Mouse (Mus musculus): ENCODE data around the gene Traf3.

The Traf3 gene

DNA sequence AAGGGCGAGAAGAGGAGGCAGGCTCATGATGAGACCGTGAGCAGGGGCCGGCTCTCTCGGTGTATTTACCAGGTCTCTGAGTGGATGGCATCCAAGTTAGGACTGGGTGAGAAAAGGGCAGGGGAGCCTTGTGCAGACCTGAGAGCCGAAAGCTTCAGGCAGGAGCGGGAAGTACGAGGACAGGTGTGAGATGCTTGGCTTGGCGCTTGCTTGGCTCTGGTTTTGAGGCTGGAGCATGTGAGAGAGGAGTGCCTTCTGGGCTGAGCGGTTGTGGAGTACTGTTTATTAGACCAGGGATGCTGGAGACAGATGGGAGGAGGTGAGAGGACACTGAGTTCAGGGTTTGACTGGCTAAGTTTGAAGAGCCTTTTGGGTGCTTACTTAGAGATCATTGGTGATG lies 27.2 kb downstream of the Traf3 start:
- in situ Hi-C loops (cut with MboI, MseI), result no loop called here

DNA sequence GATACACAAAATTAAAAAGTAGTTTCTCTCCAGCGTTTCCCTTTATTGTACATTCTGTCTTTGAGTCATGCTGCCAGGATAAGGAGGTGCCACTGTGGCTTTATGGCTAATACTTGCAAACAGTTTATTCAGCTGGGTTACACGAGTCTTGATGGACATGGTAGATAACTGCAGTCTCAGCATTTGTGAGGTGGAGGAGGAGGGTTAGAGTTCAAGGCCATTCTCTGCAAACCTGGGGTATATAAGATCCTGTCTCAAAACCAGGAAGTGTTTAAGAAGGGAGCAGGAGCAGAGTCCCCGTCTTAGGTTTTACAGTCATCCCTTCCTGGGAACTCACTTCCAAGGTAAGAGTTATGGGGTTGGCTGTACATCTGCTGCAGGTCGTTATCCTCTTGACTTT lies 30.4 kb downstream of the Traf3 start:
- in situ Hi-C loops (cut with MboI, MseI), result no loop called here

DNA sequence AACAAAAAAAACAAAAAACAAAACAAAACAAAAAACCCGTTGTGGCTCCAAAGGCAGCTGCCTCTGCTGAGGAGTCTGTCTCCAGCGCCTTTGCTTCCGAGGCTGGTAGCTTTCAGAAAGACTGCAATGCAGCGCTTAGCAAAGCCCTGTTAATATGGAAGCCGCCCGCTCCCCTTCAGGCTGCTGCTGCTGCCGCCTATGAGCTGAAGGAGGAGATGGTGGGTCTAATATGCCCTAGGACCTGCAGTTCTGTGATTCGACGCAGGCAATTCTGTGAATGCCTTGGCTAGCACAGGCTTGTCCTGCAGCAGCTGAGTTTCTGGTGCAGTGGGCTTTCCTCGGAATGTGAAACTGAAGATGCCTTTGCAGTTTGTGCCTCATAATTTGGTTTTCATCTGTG lies 36.9 kb downstream of the Traf3 start:
- in situ Hi-C loops (cut with MboI, MseI), result no loop called here

DNA sequence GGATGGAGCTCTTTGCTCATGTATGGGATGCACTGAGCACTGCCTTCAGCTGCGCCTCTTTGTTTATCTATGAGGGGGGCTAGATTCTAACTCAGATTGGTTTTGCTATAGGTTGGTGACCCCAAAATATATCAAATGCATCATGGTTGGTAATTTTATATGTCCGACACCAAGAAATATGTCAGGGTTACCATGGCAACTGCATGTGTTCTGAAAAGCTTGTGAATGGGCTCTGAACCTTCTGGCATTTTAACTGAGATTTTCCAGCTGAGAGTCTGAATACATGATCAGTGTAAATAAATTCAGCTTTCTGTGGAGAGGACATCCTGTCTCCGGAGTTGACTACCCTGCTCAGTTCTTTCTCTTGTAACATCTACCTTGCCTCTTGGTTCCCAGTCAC lies 37.8 kb downstream of the Traf3 start:
- in situ Hi-C loops (cut with MboI, MseI), result no loop called here

DNA sequence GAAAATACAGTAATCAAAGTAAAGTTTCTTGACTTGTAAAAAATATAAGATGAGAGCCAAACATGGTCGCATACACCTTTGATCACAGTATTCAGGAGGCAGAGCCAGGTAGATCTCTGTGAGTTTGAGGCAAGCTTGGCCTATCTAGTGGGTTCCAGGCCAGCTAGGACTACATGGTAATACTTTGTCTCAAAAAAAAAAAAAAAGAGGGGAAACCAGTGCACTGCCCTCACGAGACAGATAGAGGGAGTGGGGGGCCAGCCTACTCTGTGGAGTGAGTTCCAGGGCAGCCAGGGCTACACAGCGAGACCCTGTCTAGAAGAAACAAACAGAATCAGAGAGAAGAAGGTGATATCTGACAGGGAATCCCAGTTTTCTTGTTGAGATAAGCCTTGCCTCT lies 41.5 kb downstream of the Traf3 start:
- in situ Hi-C loops (cut with MboI, MseI), result no loop called here

DNA sequence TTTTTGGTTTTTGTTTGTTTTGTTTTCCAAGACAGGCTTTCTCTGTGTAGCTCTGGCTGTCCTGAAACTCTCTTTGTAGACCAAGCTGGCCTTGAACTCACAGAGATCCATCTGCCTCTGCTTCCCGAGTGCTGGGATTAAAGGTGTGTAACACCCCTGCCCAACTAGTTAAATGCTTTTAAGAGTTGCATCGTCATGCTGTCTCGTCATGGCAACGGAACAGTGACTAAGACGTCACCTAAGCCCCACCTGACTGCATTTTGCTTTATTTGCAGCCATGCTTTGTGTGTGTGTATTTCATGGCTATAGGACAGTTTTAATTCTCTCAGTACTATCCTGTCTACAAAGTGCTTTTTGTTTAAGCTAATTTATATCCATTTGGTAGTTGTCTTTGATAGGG lies 45.6 kb downstream of the Traf3 start:
- in situ Hi-C loops (cut with MboI, MseI), result no loop called here

DNA sequence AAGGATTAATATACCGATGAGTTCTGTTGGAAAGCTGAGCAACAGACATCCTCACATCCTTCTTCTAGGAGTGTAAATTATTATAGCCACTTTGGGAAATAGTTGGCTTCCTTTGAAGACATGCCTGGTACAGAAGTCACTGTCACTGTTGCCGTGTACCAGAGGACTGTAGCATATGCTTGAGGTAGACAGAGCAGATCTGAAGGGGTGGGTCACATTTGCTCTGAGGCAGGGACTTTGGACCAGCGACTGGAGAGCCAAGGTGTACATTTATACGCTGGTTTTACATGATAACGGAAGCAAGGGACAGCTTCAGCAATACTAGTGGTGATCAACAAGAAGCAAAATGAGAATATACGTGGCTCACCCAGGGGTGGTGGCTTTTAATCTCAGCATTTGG lies 52.7 kb downstream of the Traf3 start:
- in situ Hi-C loops (cut with MboI, MseI), result no loop called here

DNA sequence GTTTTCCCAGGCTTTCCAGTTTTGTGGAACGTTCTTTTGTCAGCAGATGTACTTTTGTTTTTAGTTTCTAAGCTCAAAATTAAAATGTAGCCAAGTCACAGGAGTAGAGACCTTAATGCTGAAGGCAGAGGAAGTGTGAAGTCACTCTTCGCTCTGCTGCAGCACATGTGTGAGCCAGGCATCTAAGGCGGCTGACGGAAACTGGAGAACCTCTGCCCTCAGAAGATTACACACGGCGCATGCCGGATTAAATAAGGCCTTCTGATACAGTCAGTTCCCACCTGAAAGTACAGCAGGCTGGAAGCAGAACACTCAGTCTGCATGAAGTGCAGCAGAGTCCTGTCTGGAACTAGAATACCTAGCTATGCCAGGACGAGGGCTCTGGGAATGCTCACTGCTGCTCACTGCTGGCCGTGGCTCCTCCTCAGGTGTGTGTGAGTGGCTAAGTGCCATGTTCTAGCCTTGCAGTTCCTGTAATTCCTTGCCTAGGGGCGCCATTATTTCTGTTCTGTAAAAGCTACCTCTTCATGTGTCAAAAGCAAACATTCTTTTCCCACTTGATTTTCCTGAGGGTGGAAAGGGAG lies 59.1 kb downstream of the Traf3 start:
- in situ Hi-C loops (cut with MboI, MseI), result no loop called here

DNA sequence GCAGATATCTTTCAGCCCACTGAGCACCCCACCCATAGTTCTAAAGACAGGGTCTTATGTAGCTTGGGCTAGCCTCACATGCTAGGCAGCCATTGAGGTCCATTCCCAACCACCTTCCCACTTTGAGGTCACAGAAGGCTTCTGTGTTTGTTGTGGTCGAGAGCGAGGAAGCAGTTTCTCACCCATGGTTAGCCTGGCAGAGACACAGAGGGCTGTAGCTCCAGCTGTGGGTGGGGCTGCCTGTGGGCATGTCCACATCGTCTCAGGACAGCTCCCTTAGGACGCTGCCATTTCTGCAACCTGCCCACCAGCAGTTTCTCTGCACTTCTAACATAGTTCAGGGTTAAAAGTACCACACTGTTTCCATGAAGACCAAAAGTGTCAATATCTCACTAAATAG lies 61.2 kb downstream of the Traf3 start:
- in situ Hi-C loops (cut with MboI, MseI), result no loop called here

DNA sequence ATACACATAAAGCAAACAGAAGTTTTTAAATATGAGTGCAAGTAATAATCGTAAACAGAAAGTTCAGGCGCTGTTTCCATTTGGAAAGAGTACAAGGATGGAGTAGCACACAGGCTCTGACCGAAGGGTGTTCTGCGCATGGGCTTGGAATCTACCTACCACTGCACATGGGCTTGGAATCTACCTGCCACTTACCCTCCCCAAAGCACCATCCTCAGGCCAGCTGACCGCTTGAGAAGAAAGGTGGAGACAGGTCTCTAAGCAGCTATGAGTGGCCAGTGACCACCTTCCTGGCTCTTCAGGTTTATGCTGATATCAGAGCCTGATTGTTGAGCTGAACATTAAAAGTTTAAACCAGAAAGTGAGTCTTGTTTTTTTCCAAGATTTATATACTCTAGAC lies 62.3 kb downstream of the Traf3 start:
- in situ Hi-C loops (cut with MboI, MseI), result no loop called here

DNA sequence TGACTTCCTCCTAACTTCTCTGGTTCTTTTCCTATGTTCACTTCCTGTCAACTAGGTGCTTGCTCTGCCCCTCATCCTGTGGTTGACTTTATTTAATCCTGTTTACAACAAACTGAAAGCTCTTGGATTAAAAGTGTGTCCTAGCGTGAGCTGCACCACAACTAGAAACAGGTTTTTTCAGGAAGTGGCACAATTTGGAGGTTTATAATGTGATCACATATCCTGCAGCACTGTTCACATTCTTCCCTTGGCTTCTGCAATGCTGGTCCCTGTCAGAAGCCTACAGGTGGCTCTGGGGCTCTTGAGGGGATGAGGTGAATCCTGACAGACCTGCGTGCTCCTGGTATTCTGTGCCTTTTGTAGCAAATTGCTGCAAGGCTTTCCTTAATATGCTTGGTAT lies 64.6 kb downstream of the Traf3 start:
- in situ Hi-C loops (cut with MboI, MseI), result no loop called here

DNA sequence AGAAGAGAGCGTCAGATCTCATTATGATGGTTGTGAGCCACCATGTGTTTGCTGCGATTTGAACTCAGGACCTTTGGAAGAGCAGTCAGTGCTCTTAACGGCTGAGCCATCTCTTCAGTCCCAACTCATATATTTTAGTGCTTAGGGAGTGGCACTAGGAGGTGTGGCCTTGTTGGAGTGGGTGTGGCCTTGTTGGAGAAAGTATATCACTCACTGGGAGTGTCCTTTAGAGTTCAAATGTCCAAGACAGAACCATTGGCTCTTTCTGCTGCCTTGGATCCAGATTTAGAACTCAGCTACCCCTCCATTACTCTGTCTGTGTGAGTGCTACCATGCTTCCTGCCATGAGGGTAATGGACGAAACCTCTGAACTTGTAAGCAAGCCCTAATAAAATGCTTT lies 67.6 kb downstream of the Traf3 start:
- in situ Hi-C loops (cut with MboI, MseI), result no loop called here

DNA sequence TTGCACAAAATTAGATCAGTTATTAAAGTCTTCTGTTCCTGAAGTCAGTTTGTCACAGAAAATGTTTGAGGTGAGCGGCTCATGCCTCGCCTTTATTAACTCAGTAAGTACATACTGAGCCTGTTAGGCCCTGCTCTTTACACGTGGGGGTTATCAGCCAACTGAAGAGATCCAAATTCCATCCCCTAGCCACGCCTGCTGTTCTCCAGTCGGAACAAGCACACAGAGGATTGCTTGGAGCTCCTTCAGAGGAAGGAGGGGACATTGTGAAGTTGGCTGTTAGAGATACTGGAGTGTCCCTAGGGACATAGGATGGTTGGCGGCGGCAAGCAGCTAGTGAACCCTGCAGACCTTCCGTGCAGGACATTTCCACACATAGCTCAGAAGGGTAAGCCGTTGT lies 68.2 kb downstream of the Traf3 start:
- in situ Hi-C loops (cut with MboI, MseI), result no loop called here

DNA sequence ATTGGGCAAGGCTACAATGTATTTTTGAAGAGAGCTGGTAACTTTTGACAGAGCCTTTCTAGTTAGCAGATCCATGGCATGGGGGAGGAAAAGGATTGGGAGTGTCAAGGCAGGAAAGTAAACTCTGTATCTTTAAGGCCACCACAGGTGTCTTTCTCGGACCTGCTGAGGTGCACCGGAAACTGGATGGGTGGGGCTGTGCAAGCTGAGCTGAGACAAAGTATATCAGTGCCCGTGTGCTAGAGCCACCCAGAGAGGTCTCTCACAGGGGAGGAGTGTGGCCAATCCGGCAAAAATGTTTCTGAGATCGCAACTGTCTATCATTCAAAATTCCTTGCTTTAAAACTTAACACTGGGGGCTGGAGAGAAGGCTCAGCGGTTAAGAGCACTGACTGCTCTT lies 69.5 kb downstream of the Traf3 start:
- in situ Hi-C loops (cut with MboI, MseI), result no loop called here

DNA sequence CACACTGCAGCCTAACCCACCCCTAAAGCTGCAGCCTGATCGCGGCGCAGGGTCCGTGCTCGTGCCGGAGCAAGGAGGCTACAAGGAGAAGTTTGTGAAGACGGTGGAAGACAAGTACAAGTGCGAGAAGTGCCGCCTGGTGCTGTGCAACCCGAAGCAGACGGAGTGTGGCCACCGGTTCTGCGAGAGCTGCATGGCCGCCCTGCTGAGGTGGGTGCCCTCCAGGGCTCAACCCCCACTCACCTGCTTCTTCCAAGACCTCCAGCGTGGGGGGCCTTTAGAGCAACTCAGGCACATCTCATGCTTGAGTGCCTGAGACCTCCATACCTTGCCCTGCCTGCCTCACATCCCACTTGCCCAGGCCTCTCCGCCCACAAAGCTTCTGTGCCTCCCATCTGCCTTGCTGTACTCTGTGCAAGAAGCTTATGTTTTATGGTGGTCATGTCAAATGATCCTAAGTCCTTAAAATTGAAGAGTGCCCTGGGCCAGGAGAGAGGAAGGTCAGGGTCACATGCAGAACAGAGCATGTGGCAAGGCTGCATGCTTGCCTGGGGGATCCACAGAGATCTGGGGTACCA lies 71.5 kb downstream of the Traf3 start:
- in situ Hi-C loops (cut with MboI, MseI), result no loop called here

DNA sequence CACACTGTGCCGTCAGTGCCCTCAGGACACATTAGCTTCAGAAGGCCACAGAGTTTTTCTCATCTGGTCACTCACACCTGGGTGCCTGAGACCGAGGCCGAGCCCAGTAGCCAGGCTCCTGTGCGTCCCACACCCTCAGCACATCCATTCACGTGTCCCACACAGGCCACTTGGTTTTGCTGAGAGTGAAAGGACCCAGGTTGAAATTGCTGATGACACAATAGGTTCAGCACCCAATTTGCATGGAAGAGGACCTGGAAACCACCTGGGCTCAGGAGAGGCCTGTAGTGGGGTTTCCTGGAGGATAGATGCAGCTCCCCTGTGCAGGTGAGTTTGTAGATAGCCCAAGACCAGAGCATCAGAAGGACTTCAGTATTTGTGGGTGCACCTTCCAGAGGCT lies 72.2 kb downstream of the Traf3 start:
- in situ Hi-C loops (cut with MboI, MseI), result no loop called here

DNA sequence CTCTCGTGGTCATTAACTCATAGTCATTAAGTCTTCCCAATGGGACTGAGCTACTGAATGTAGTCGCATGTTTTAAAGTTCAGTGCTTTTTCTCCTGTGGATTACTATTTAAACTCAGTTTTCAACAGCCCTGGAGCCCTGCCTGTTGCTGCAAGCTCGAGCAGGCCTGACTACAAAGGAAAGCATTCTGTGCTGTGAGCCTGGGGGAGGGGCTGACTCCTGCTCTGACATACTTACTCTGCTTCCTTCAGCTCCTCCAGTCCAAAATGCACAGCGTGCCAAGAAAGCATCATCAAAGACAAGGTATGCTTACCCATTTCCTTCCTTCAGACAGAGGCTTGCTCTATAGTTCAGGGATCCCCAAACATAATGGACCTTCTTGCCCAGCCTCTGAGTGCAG lies 72.6 kb downstream of the Traf3 start:
- in situ Hi-C loops (cut with MboI, MseI), result no loop called here

DNA sequence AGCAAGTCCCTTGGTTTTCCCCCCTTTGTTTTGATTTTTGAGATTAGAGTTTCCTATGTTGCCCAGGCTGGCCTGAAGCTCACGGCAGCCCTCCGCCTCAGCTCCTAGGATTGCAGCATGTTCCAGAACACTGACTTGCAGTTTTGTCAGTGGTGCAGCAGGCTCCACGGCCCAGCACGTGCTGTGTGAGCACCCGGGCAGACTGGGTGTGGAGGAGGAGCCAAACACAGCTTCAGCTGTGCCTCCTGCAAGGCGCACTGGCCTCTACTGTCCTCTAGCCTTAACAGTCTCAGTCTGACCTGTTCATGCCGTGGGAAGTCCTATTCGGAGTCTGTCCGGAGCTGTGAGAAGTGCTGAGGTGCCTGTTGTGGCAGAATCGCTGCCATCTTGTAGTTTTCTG lies 73.8 kb downstream of the Traf3 start:
- in situ Hi-C loops (cut with MboI, MseI), result no loop called here

DNA sequence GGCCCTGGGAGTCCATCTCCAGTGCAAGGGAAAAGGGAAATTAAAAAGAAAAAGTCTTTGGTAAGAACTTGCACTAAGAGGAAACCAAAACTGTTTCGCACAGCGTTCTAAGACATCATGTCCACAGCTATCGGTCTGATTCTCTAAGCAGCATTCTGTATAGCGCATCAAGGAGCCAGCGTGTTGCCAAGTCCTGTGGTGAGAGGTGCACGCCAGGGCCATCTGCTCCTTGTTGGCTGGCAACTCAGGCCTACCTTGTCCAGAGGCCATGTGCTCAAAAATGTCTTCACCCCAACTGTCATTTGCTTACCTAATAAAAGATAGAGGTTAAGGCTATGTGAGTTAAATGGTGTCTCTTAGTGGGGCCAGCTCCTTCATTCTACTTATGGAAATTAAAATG lies 75.7 kb downstream of the Traf3 start:
- in situ Hi-C loops (cut with MboI, MseI), result no loop called here

DNA sequence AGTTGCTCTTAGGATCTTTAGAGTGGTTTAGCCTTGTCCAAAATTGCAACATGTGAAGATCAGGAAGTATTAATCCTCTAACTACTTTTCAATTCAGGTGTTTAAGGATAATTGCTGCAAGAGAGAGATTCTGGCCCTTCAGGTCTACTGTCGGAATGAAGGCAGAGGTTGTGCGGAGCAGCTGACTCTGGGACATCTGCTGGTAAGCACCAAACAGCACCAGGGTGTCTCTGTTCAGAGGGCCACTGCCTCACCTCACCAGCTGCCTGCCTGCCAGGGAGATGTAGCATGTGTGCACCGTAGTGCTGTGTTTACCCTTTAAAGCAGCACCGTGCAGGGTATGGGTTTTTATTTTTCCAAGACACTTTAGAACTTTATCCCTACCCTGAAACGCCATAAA lies 76.2 kb downstream of the Traf3 start:
- in situ Hi-C loops (cut with MboI, MseI), result no loop called here

DNA sequence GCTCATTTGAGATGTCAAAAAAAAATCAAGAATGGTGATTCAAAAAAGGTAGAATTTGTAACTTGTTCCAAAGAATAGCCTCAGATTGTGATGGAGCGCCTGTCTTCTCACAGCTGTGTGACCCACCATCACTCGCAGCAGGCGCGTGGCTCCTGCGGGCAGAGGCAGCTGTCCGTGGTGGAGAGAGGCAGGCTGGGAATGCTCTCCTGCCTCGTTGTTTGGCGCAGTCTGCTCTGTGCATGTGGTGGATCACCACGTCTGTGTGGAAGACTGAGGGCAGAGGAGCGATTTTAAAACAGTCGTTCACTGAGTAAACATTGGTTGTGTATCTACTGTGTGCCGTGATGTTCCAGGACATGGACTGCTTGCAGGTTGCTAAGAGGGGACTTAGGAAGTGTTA lies 77.6 kb downstream of the Traf3 start:
- in situ Hi-C loops (cut with MboI, MseI), result no loop called here

DNA sequence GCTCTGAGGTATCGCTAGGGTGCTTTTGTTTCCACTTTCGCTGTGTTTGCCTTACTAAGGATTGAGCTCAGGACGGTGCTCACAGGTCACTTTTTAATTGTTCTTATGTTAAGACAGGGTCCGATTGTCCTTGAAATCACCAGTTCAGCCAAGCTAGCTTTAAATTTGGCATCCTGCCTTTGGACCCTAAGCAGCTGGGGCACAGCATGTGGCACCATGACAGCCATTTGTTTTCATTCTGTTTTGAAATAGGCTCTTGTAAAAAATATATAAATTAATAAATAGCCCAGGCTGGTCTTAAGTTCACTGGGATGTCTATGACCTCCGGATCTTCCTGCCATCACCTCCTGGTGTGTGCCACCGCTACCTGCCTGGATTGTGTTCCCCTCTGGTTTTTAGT lies 78.9 kb downstream of the Traf3 start:
- in situ Hi-C loops (cut with MboI, MseI), result no loop called here

DNA sequence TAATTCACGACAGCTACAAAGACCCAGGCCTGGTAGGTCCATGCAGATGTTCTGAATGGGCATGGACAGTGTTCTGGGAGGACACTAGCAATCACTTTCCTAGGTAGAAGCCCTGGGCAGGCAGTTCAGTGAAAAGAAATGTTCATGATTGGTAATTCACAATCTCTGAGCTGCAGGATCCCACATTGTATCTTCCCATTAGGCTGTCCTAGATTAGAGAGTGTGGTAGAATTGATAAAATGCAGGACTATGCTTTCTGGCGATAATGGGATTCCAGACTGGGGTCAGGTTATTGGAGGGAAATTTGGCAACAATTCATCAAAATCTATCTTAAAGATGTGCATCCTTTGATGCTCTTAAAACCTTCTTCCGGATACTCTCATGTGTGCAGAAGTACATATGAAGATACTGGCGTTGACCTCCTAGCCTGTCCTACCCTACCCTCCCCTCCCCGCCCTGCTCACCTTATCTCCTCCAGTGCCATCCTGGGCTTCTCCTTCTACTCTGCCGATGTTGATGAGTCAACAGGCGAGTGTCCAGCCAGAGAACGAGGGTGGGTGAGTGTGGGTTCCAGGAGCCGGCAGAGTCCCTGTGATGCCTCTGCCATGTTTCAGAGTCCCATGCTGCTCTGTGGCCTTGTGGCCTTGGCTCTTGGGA lies 80.8 kb downstream of the Traf3 start:
- in situ Hi-C loops (cut with MboI, MseI), result no loop called here

DNA sequence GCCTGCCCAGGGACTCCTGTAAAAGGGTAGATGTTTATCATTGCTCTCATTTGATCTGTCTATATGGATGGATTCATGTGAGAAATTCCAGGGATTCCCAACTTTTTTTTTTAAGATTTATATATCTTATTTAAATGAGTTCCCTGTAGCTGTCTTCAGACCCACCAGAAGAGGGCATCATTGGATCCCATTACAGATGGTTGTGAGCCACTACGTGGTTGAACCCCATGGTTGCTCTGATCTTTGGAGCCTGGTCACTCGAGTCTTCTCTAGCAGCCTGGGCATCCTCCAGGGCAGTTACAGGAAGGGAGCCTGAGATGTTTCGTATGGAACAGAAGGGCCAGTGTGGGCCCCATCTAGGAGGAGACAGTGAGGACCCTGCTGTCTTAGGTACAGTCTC lies 82.9 kb downstream of the Traf3 start:
- in situ Hi-C loops (cut with MboI, MseI), result no loop called here

All from regulatory T cell (primary cell).